ENCODE assay signal across 15 mouse cellular contexts in genomic region chr10:43434326-43434725, GRCm38 (mm10).
"Had no signal": no experiment of that assay in that cellular context is flagged by ENCODE, and none has a peak within 500 bp of the region (broad histone marks: within the 10 kb centered on the region; RNA-seq: fewer than 3 reads in every experiment).

No protein-coding gene starts in this region.

- H3K9ac ChIP-seq: lung, embryonic 14.5 days; midbrain, embryonic 13.5 days; midbrain, embryonic 15.5 days; neural tube, embryonic 12.5 days; stomach, embryonic 15.5 days had no signal

- H3K27ac ChIP-seq: macrophage; midbrain, embryonic 13.5 days; midbrain, embryonic 15.5 days; neural tube, embryonic 12.5 days; stomach, embryonic 15.5 days; stomach, postnatal 0 days had no signal

- ATAC-seq: midbrain, embryonic 13.5 days; midbrain, embryonic 15.5 days had no signal

- H3K4me2 ChIP-seq: lung, embryonic 14.5 days; midbrain, embryonic 11.5 days; midbrain, embryonic 13.5 days; midbrain, embryonic 15.5 days; neural tube, embryonic 12.5 days; stomach, embryonic 15.5 days had no signal

- H3K4me3 ChIP-seq: megakaryocyte, embryonic 14.5 days; midbrain, embryonic 13.5 days; midbrain, embryonic 15.5 days; neural tube, embryonic 12.5 days; stomach, embryonic 15.5 days had no signal

- DNase-seq: lung, adult 18-20 months; lung, embryonic 14.5 days; lung, postnatal 10 days; right cerebral cortex, postnatal 14 days; thymus, adult 2 months; thymus, postnatal 25 days; thymus, postnatal 4 days had no signal

- H3K36me3 ChIP-seq: midbrain, embryonic 15.5 days; neural tube, embryonic 12.5 days; stomach, embryonic 15.5 days had no signal

- H3K9me3 ChIP-seq: midbrain, embryonic 15.5 days; neural tube, embryonic 12.5 days; stomach, embryonic 15.5 days had no signal

- H3K27me3 ChIP-seq: megakaryocyte, embryonic 14.5 days; midbrain, embryonic 13.5 days; midbrain, embryonic 15.5 days; neural tube, embryonic 12.5 days; stomach, embryonic 15.5 days had no signal
